Mouse (Mus musculus) erythroblast, embryonic 14.5 days (primary cell): ENCODE measurements around the gene Echs1.

Source experiments
- GATA1 ChIP-seq: IDR thresholded peaks from 2 replicates; pipeline ENCODE4 v1.6.1; 2012; ENCODE audit warnings: low read length, inconsistent platforms, mixed read lengths
- TAL1 ChIP-seq: IDR thresholded peaks from 3 replicates; pipeline ENCODE4 v1.6.1; 2012; ENCODE audit warnings: low read length, inconsistent platforms, mixed read lengths

GRCm38 (mm10) chr7:140126022-140126350 lies 9.7 kb upstream of the Echs1 start:
- no peak for TF ChIP-seq GATA1
- TF ChIP-seq TAL1: no peak
